Mouse (Mus musculus) layer of hippocampus, postnatal 25 days (tissue): Measurements from ENCODE around the gene Gm6176. TPM values are rescaled to one million over a fixed set of nuclear protein-coding genes. Genes with fewer than 3 reads are reported as not detected.
"Not testable (repeated sequence)": the region's sequence is repeated elsewhere in the genome, so short reads cannot be mapped to it uniquely, and the experiment has no call there.

ENCODE experiments used
- DNase-seq, 2 experiments: peaks; one replicate each; pipeline ENCODE4 v3.0.0; 2022; ENCODE audit warnings: mixed read lengths in 2 of 2, low spot score in 1 of 2; ENCODE audit errors: extremely low spot score in 1 of 2
- total RNA-seq, 2 experiments: library from RNA; stranded (reverse); gene quantifications; 2 replicates each; pipeline ENCODE4 v1.2.3; 2021

The Gm6176 gene
- total RNA-seq, result not detected

DNA sequence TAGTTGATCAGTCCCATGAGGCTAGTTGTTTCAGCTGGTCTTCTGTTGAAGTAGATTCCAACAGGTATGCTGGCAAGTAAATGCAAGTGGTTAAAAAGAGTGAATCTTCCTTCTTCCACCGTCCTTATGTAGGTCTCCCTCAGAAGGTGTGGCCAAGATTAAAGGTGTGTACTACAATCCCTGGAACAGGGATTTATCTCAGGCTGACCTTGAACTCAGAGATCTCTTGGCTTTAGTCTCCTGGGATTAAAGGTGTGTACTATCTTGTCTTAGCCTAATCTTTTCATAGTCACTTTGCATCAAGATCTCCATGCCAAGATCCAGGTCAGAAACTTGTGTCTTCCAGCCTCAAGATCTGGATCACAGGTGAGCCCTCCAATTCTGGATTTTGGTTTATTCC lies at the start of gene Gm6176:
Gm6176 (minus strand) TSS at position 101 of the 400 bp plus-strand sequence.
- not testable (repeated sequence) for DNase-seq

DNA sequence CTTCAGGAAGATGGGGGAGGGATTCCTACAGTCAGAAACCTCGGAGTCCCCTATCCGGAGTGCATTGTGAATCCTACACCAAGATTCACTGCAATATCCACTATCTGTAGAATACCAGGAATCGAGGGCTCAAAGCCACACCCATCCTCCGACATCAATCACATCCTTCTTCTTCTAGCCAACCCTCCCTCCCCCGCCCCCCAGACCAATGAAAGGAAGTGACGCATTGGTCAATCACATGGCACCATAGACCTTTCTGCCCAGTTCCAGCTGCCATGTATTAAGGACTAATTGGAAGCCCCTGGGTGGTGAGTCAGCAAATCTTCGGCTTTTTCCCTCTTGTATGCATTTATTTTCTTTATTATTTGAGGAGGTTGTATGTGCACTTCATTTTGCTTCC lies 12.7 kb upstream of the Gm6176 start, which contains the start of gene Vmn1r139:
Vmn1r139 (plus strand) TSS at position 301 of the 400 bp plus-strand sequence.
- not testable (repeated sequence) for DNase-seq

DNA sequence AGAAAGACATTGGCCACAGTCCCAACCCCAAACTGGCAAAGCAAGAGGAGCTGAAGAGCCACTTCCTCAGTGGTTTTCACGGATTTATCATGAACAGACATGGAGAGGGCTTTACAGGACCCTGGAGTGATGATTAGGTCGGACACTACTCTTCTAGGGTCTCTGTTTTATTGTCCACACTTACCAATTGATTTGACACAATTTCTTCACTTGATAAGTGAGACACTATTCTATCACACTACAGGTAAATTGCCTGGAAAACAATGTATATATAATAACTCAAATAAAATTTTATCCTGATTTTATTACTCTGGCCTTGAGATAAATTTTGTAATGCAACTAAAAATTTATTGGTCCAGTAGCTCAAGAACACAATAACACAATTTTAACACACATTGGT lies 27.3 kb downstream of the Gm6176 start, which contains the start of gene Vmn1r138:
Vmn1r138 (minus strand) TSS at position 101 of the 400 bp plus-strand sequence.
- DNase-seq, result not testable (repeated sequence)

Other genes starting within 250 kb of the Gm6176 start
- gene Vmn1r135, start 224.0 kb downstream of the Gm6176 start, total RNA-seq, result not detected
- gene Gm5725, start 212.0 kb downstream of the Gm6176 start, total RNA-seq, result not detected
- gene Gm5891, start 135.0 kb downstream of the Gm6176 start, total RNA-seq, result not detected
- gene Vmn1r137, start 61.7 kb downstream of the Gm6176 start, total RNA-seq, result not detected
- not detected for gene Vmn1r138, start 27.4 kb downstream of the Gm6176 start, total RNA-seq
- gene Vmn1r139, start 12.8 kb upstream of the Gm6176 start, total RNA-seq, result not detected
- gene Gm16451, start 61.9 kb upstream of the Gm6176 start, total RNA-seq, result not detected
- gene Gm10666, start 78.4 kb upstream of the Gm6176 start, total RNA-seq, result not detected
- gene Vmn1r142, start 107.7 kb upstream of the Gm6176 start, total RNA-seq, result not detected
- not detected for gene Vmn1r143, start 133.1 kb upstream of the Gm6176 start, total RNA-seq
- not detected for gene Gm8653, start 145.0 kb upstream of the Gm6176 start, total RNA-seq
- gene Gm8453, start 173.2 kb upstream of the Gm6176 start, total RNA-seq, result not detected